Mouse (Mus musculus): ENCODE results near the gene Fam47e. TPM values are rescaled to one million over a fixed set of nuclear protein-coding genes. Genes with fewer than 3 reads are reported as not detected.

Gene Fam47e
- total and polyA plus RNA-seq, 3 experiments: not detected

GRCm38 (mm10) chr5:92539698-92540097 is 15.2 kb upstream of the Fam47e start:
- Histone ChIP-seq H3K9ac (ENCODE audit: control insufficient read depth, low read depth, low read length, poor library complexity, severe bottlenecking) (no peak overlapping the region), H3K79me2 (ENCODE audit: control insufficient read depth, insufficient read depth, low read length, poor library complexity) (no peaks in the 10 kb centered on the region), H3K27ac (ENCODE audit: control insufficient read depth, low read depth, low read length) (no peak overlapping the region), H3K27me3 (ENCODE audit: control insufficient read depth in 1 of 2, insufficient read depth in 2 of 2, low read length in 2 of 2) (peaks cover 0 to 3% of the 10 kb centered on the region in 2 experiments; a peak in 3 of 4 replicates), H3K4me1 (ENCODE audit: control insufficient read depth in 1 of 2, insufficient read depth in 2 of 2, low read length in 2 of 2) (no peaks in the 10 kb centered on the region), H3K36me3 (ENCODE audit: control insufficient read depth in 1 of 2, insufficient read depth in 2 of 2, low read length in 2 of 2) (no peaks in the 10 kb centered on the region), H3K4me3 (ENCODE audit: control insufficient read depth in 1 of 2, insufficient read depth in 1 of 2, low read depth in 2 of 2, low read length in 2 of 2) (no peak overlapping the region), H3K9me3 (replicated peaks; ENCODE audit: insufficient read depth, low read length) (no peaks in the 10 kb centered on the region)
- DNase-seq (ENCODE audit: low read depth, low spot score): no peak
- TF ChIP-seq SMC3 (IDR thresholded peaks at IDR 0.05; ENCODE audit: low read depth, low read length) (no peak), KAT2A (conservative IDR thresholded peaks at IDR 0.05; ENCODE audit: low read depth, low read length) (no peak)

GRCm38 (mm10) chr5:92552611-92553010 is 2.3 kb upstream of the Fam47e start:
- Histone ChIP-seq H3K4me1 (ENCODE audit: control insufficient read depth in 1 of 2, insufficient read depth in 2 of 2, low read length in 2 of 2) (no peaks in the 10 kb centered on the region), H3K36me3 (ENCODE audit: control insufficient read depth in 1 of 2, insufficient read depth in 2 of 2, low read length in 2 of 2) (no peaks in the 10 kb centered on the region), H3K79me2 (ENCODE audit: control insufficient read depth, insufficient read depth, low read length, poor library complexity) (no peaks in the 10 kb centered on the region), H3K4me3 (ENCODE audit: control insufficient read depth in 1 of 2, insufficient read depth in 1 of 2, low read depth in 2 of 2, low read length in 2 of 2) (no peak overlapping the region), H3K9me3 (replicated peaks; ENCODE audit: insufficient read depth, low read length) (no peaks in the 10 kb centered on the region), H3K9ac (ENCODE audit: control insufficient read depth, low read depth, low read length, poor library complexity, severe bottlenecking) (no peak overlapping the region), H3K27me3 (ENCODE audit: control insufficient read depth in 1 of 2, insufficient read depth in 2 of 2, low read length in 2 of 2) (no peaks in the 10 kb centered on the region; a peak in 1 of 4 replicates), H3K27ac (ENCODE audit: control insufficient read depth, low read depth, low read length) (no peak overlapping the region)
- no peak for TF ChIP-seq MAFK (IDR thresholded peaks at IDR 0.05; ENCODE audit: borderline replicate concordance, low read depth, low read length)
- no peak for TF ChIP-seq SMC3 (IDR thresholded peaks at IDR 0.05; ENCODE audit: low read depth, low read length)
- no peak for TF ChIP-seq TBP (IDR thresholded peaks at IDR 0.05; ENCODE audit: low read depth, low read length)
- no peak for TF ChIP-seq ETS1 (IDR thresholded peaks at IDR 0.05; ENCODE audit: low read depth, low read length)
- TF ChIP-seq BHLHE40 (IDR thresholded peaks at IDR 0.05; ENCODE audit: borderline replicate concordance, low read depth, low read length): no peak
- no peak for TF ChIP-seq RCOR1 (IDR thresholded peaks at IDR 0.05; ENCODE audit: low read depth, low read length)
- TF ChIP-seq POLR2AphosphoS5 (IDR thresholded peaks at IDR 0.05; ENCODE audit: borderline replicate concordance, low read depth, low read length): no peak
- TF ChIP-seq KAT2A (conservative IDR thresholded peaks at IDR 0.05; ENCODE audit: low read depth, low read length): no peak
- no peak for TF ChIP-seq POLR2A (IDR thresholded peaks at IDR 0.05; ENCODE audit: control insufficient read depth in 1 of 2, insufficient read depth in 1 of 2, low read depth in 1 of 2, low read length in 2 of 2, poor library complexity in 1 of 2)
- no peak for TF ChIP-seq E2F4 (IDR thresholded peaks at IDR 0.05; ENCODE audit: borderline replicate concordance, low read depth, low read length)
- no peak for TF ChIP-seq GATA1 (IDR thresholded peaks at IDR 0.05; ENCODE audit: low read depth, low read length)
- no peak for TF ChIP-seq MYC (IDR thresholded peaks at IDR 0.05; ENCODE audit: low read depth, low read length)
- no peak for TF ChIP-seq SIN3A (IDR thresholded peaks at IDR 0.05; ENCODE audit: low read length)
- TF ChIP-seq MAX (IDR thresholded peaks at IDR 0.05; ENCODE audit: low read length): no peak
- no peak for TF ChIP-seq ZNF384 (IDR thresholded peaks at IDR 0.05; ENCODE audit: low read depth, low read length)
- no peak for TF ChIP-seq CHD2 (IDR thresholded peaks at IDR 0.05; ENCODE audit: low read length)
- TF ChIP-seq EP300 (IDR thresholded peaks at IDR 0.05; ENCODE audit: low read depth in 1 of 2, low read length in 2 of 2): no peak
- TF ChIP-seq USF2 (IDR thresholded peaks at IDR 0.05; ENCODE audit: borderline replicate concordance in 1 of 2, insufficient read depth in 1 of 2, low read depth in 1 of 2, low read length in 2 of 2): no peak
- no peak for TF ChIP-seq ZC3H11A (IDR thresholded peaks at IDR 0.05; ENCODE audit: low read depth, low read length)
- DNase-seq (ENCODE audit: low read depth, low spot score): no peak

Measured in MEL (cell line).